Mouse (Mus musculus) megakaryocyte, adult 5-6 weeks (primary cell): ENCODE measurements at regions not wholly inside any gene's neighbourhood (a gene's known extent, or its start where the extent isn't known, plus 50 kb on each side); places are given as distances from the start of the nearest gene placed in this dataset.
"Not testable (repeated sequence)": the region's sequence is repeated elsewhere in the genome, so short reads cannot be mapped to it uniquely, and the experiment has no call there.

Experiments used
- ATAC-seq: 2 replicates; pipeline ENCODE4 v1.8.0; 2016; ENCODE audit warnings: mild to moderate bottlenecking, inconsistent platforms; ENCODE audit not compliant: poor library complexity, severe bottlenecking

DNA sequence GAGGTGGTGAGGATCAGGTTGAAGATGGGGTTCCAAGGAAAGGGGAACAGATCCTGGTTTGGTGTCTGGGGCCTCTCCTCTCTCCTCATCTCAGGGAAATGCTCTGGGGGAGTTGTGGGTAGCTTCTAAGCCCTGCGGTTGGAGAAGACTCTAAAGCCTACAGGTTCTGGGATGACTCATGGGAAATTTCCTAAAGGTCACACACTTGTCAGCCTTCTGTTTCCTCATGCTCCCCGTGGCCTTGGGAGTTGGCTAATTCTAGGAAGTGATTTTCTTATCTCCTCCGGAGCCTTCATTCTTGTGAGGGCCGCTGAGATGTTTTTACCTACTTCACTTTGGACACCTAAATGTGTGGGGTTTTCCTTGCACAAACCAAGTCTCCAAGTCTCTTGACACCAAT, 279.2 kb downstream of the 4933412E24Rik start:
- no peak for ATAC-seq

DNA sequence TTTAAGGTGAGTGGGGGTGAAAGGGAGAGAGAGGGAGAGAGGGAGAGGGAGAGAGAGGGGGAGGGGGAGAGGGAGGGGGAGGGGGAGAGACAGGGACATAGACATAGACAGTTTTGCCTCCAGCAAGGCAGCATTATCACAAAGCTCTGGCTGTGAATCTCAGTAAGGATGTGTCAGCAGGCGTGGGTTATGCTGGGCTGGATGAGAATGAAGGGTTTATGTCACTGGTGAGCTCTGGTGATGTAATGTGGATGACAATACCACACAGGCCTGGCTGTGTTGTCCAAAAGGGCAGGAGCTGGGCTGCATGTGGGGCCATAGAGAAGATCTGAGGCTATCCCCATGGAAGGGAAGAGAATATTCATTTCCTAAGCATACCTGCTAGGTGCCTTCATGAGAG, 282.0 kb downstream of the 4933412E24Rik start:
- ATAC-seq: no peak

- ATAC-seq: no peak
Measured at GRCm38 (mm10) chr15:59733932-59734331, 282.5 kb downstream of the 4933412E24Rik start.

GRCm38 (mm10) chr15:59733031-59733810, 283.2 kb downstream of the 4933412E24Rik start:
- ATAC-seq: no peak

- ATAC-seq: no peak
Measured at GRCm38 (mm10) chr15:59731129-59731528, 285.3 kb downstream of the 4933412E24Rik start.

DNA sequence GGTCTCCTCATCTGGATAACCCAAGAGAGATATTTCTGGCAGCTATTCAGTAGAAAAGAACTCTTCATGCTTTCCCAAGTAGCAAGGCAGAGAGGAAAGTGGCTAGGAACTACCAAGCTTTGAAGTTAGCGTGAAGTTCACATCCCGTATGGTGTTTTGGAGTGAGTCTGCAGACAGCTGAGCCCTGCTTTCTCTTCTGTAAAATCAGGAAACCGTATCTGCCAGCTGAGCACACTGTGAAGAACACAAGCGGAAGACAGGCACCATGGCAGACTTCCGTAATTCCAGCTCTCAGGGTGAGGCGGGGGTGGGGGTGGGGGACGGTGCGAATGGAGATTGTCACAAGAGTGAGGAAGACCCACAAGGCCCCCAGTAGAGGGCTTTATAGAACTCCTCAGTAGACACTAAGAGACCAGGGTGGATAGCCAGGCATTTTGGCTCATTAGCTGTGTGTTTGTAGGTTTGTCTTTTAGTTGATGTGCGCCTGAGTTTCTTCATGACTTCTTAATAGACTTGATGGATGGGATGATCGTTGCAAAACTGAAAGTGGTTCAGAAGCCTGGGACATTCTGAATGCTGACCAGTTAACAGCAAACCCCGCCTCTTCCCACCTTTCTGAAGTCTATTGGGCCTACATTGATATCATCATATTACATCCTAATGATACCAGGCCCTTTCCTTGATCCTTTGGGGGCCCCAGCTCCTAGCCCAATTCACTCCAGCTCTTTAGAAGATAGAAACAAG, 287.4 kb downstream of the 4933412E24Rik start:
- ATAC-seq: peak; percentile 71

GRCm38 (mm10) chr15:59728131-59728601, 288.2 kb downstream of the 4933412E24Rik start:
- ATAC-seq: peak; percentile 92

GRCm38 (mm10) chr15:59725881-59726280, 290.5 kb downstream of the 4933412E24Rik start:
- ATAC-seq: no peak

DNA sequence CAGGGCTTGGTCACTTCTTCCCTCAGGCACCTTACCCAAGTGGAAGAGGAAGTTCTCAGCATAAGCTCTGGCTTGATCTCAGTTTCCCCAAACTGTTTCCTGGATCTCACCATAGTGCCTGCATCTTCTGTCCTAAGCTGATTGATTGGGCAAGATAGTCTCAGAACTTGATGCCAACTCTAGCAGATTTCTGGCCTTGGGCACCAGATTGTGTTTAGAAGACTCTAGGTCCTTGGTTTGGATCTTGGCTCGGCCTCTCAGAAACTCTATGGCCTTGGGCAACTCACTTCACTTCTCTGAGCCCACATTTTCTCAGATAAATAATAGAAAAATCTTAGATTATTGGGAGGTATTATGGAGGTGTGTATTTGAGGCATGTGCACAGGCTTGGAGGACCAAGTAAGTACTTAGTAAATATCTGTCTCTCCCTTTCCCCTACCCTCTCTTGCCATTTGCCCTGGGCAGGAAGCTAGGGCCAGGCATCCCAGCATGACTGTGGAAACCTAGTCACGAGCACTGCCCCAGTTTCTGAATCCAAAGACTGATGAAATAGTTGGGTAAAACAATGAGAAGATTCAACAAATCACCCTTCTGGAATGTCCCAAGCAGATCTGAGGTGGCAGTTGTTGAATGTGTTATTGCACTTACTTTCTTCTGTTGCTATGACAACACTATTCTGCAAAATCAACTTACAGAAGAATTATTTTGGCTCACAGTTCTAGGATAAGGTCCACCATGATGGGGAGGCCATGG, 293.6 kb downstream of the 4933412E24Rik start:
- no peak for ATAC-seq

- ATAC-seq: peak; percentile 72
Measured at GRCm38 (mm10) chr15:59721420-59721819, 295.0 kb downstream of the 4933412E24Rik start.

GRCm38 (mm10) chr15:59721018-59721417, 295.4 kb downstream of the 4933412E24Rik start:
- ATAC-seq: peak; percentile 79

GRCm38 (mm10) chr15:59720149-59720548, 296.3 kb downstream of the 4933412E24Rik start:
- ATAC-seq: no peak

- not testable (repeated sequence) for ATAC-seq
Measured at GRCm38 (mm10) chr15:59719383-59720128, 296.9 kb downstream of the 4933412E24Rik start.

- ATAC-seq: no peak
Measured at GRCm38 (mm10) chr15:59716872-59717271, 299.5 kb downstream of the 4933412E24Rik start.

DNA sequence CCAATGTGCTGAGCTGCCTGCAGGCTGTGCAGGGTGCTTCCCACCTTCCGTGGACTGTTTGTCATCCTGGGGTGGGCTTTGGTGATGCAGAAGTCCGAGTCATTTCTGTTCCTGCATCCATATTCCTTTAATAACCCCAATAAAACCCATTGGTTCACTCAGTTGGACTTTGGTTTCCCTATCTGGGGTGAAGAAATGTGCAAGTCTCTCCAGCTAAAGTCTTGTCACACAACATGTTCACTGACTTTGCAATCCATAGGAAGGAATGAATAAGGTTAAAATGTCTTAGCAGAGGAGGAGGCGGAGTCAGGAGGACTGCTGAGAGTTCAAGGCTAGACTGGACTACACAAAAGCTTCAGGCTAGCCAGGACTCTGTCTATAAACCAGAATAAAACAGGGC, 300.5 kb downstream of the 4933412E24Rik start:
- ATAC-seq: no peak

- peak; percentile 64 for ATAC-seq
Measured at GRCm38 (mm10) chr15:59713965-59714739, 302.3 kb downstream of the 4933412E24Rik start.

DNA sequence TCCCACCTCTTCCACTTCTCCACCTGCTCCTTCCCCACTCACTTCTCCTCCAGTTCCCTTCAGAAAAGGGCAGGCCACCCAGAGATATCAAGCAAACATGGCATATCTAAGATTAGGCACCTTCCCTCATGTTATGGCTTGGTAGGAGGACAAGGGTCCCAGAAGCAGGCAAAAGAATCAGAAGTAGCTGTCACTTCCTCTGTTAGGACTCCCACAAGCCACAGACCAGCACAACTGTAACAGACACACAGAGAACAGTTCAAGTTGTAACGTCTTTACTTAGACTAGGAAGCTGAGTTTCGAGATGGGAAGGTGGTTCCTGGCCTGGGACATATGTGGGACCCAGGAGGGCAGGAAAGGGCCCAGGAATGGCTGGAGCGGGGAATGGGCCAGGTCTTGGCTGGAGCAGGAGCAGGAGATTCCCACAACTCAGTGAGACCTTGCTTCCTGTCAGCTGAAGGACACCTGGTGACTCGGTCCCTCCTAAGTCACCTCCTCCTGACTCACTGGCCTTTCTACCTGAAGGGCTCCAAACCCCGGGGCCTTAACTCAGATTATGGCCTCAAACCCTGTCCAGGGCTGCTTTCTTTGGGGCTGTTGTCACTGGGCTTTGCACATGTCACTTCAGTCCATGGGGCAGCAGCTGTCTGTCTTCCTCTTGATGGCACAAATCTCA, 304.2 kb downstream of the 4933412E24Rik start:
- ATAC-seq: peak; percentile 11; the same call in 1 of the 2 replicates

DNA sequence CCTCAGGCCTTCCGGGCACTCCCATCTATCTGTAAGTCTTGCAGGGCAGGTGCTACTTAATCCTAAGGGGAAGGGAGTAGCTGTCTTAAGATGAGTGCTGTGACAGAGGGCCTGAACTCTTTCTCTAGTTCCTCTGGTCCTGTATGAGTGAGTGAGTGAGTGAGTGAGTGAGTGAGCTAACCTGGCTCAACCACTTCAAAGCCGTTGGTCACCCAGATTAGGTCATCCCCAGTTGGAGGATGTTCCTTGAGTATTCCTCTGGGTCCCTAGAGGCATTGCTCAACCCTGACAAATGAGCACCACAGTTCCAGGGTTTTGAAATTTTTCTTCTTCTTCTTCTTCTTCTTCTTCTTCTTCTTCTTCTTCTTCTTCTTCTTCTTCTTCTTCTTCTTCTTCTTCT, 306.5 kb downstream of the 4933412E24Rik start:
- ATAC-seq: no peak

DNA sequence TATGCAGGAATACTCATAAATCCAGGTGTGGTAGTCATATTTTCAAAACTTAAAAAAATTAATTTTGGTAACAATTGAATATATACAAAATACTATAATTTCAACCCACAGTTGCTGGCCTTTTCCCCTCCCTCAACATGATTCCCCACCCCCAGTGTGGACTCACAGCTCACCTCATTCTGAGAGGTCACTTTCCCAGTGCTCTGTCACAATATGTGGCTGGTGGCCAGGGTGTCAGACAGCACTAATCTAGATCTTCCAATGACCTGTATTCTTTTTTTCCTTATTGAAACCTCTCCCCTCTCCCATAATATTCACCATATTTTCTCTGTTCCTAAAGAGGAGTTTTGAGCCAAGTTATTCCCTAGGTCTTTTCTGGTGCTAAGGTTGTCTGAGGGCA, 308.0 kb downstream of the 4933412E24Rik start:
- ATAC-seq: no peak
